Mouse (Mus musculus) megakaryocyte, embryonic 14.5 days (primary cell): Measurements from ENCODE around the gene Olfr209. TPM values are rescaled to one million over a fixed set of nuclear protein-coding genes. Genes with fewer than 3 reads are reported as not detected.
"Not testable (repeated sequence)": the region's sequence is repeated elsewhere in the genome, so short reads cannot be mapped to it uniquely, and the experiment has no call there.

Experiments used
- H3K27me3 ChIP-seq: replicated peaks from 2 replicates; pipeline ENCODE3; 2012; ENCODE audit warnings: inconsistent platforms
- H3K36me3 ChIP-seq: replicated peaks from 2 replicates; pipeline ENCODE3; 2012; ENCODE audit warnings: low read length, inconsistent platforms, mixed read lengths
- H3K4me1 ChIP-seq: 2 replicates; pipeline ENCODE4 v1.6.1; 2012; ENCODE audit warnings: inconsistent platforms
- H3K4me3 ChIP-seq: replicated peaks from 2 replicates; pipeline ENCODE3; 2012; ENCODE audit warnings: moderate library complexity, mild to moderate bottlenecking, inconsistent platforms
- H3K9me3 ChIP-seq: 2 replicates; pipeline ENCODE4 v1.6.1; 2012; ENCODE audit warnings: inconsistent platforms
- FLI1 ChIP-seq: IDR thresholded peaks from 2 replicates; pipeline ENCODE4 v1.6.1; 2012; ENCODE audit warnings: low read length, inconsistent platforms, mixed read lengths
- GATA1 ChIP-seq: IDR thresholded peaks from 3 replicates; pipeline ENCODE4 v1.6.1; 2012; ENCODE audit warnings: mixed read lengths, low read length, inconsistent platforms, borderline replicate concordance
- polyA plus RNA-seq: library from polyadenylated mRNA; stranded (reverse); fragments of >175 nt; gene quantifications from 2 replicates; pipeline ENCODE4 v1.2.3, GENCODE M21; 2012; ENCODE audit warnings: low replicate concordance; ENCODE audit not compliant: insufficient read depth

The Olfr209 gene
- polyA plus RNA-seq, 1 experiment = not detected

- Histone ChIP-seq H3K36me3 (no peaks in the 10 kb centered on the region), H3K4me1 (no peaks in the 10 kb centered on the region), H3K4me3 (no peak within 1 kb of the TSS), H3K27me3 (no peaks in the 10 kb centered on the region), H3K9me3 (0 out of 2 replicates have a peak, but pooled peaks cover 3% of the 10 kb centered on the region)
- TF ChIP-seq FLI1 (no peak), GATA1 (no peak)
Observed at GRCm38 (mm10) chr16:59331038-59331437, 32.8 kb downstream of the Olfr209 start, which contains the start of gene Olfr205. Gene Olfr205, minus strand, starts transcription at chr16:59331138.

- H3K4me1 ChIP-seq, H3K27me3 ChIP-seq, H3K9me3 ChIP-seq, H3K36me3 ChIP-seq, H3K4me3 ChIP-seq: not testable (repeated sequence)
Observed at GRCm38 (mm10) chr16:59323262-59323661, 40.5 kb downstream of the Olfr209 start.

GRCm38 (mm10) chr16:59318148-59318547 is 45.6 kb downstream of the Olfr209 start, which contains the start of gene Olfr204:
Gene Olfr204, minus strand, starts transcription at chr16:59318248.
- Histone ChIP-seq H3K36me3 (no peaks in the 10 kb centered on the region), H3K9me3 (no peaks in the 10 kb centered on the region), H3K4me3 (no peak within 1 kb of the TSS), H3K4me1 (no peaks in the 10 kb centered on the region), H3K27me3 (no peaks in the 10 kb centered on the region)
- no peak for TF ChIP-seq GATA1
- no peak for TF ChIP-seq FLI1

Other genes with a start within 250 kb of the Olfr209 start
- not detected in 2 replicates for gene Olfr194, start 242.9 kb downstream of the Olfr209 start, polyA plus RNA-seq
- not detected in 2 replicates for gene Olfr195, start 216.9 kb downstream of the Olfr209 start, polyA plus RNA-seq
- not detected in 2 replicates for gene Olfr196, start 193.5 kb downstream of the Olfr209 start, polyA plus RNA-seq
- not detected in 2 replicates for gene Olfr198, start 160.5 kb downstream of the Olfr209 start, polyA plus RNA-seq
- not detected in 2 replicates for gene Olfr199, start 144.2 kb downstream of the Olfr209 start, polyA plus RNA-seq
- gene Olfr201, start 91.4 kb downstream of the Olfr209 start, polyA plus RNA-seq = not detected in 2 replicates
- gene Olfr202, start 77.2 kb downstream of the Olfr209 start, polyA plus RNA-seq = not detected in 2 replicates
- gene Olfr203, start 65.1 kb downstream of the Olfr209 start, polyA plus RNA-seq = not detected in 2 replicates
- not detected in 2 replicates for gene Olfr204, start 45.7 kb downstream of the Olfr209 start, polyA plus RNA-seq
- gene Olfr205, start 32.9 kb downstream of the Olfr209 start, polyA plus RNA-seq = not detected in 2 replicates
- gene Olfr206, start 14.7 kb downstream of the Olfr209 start, polyA plus RNA-seq = not detected in 2 replicates
- not detected in 2 replicates for gene Gabrr3, start 43.3 kb upstream of the Olfr209 start, polyA plus RNA-seq
- 2.3 TPM in 1 of 2 replicates, not detected in the other for gene Riox2, start 107.8 kb upstream of the Olfr209 start, polyA plus RNA-seq
- gene Crybg3, start 237.0 kb upstream of the Olfr209 start, polyA plus RNA-seq = not detected in 2 replicates